Mouse (Mus musculus): Measurements from ENCODE around the gene Rgs7bp. TPM values are rescaled to one million over a fixed set of nuclear protein-coding genes. Genes with fewer than 3 reads are reported as not detected.

The Rgs7bp gene
- polyA plus RNA-seq, 1 experiment from 2014 or later: 0.45 TPM

GRCm38 (mm10) chr13:105066890-105067845 lies 12.4 kb upstream of the Rgs7bp start:
- DNase-seq: no peak
- TF ChIP-seq EP300 (IDR thresholded peaks at IDR 0.05; ENCODE audit: low read depth): no peak
- TF ChIP-seq CTCF (IDR thresholded peaks at IDR 0.05; ENCODE audit: low read depth): no peak
- no peaks in the 10 kb centered on the region for H3K27me3 ChIP-seq (ENCODE audit: insufficient read depth, low read length)
- H3K4me1 ChIP-seq (ENCODE audit: insufficient read depth): no peaks in the 10 kb centered on the region
- H3K9ac ChIP-seq (replicated peaks): no peak overlapping the region
- no peak overlapping the region for H3K27ac ChIP-seq (ENCODE audit: low read depth)
- ATAC-seq: no peak
- H3K4me3 ChIP-seq (ENCODE audit: low read depth, low read length): no peak overlapping the region
- WGBS (ENCODE audit: insufficient replicate concordance): 42% methylated on average over 7 of the region's 7 CpGs
- H3K9me3 ChIP-seq (ENCODE audit: low read length): no peaks in the 10 kb centered on the region
- no peaks in the 10 kb centered on the region for H3K36me3 ChIP-seq (replicated peaks; ENCODE audit: insufficient read depth, low read length)
- H3K4me2 ChIP-seq (ENCODE audit: low read depth, low read length): no peak overlapping the region

GRCm38 (mm10) chr13:105066119-105066518 lies 11.4 kb upstream of the Rgs7bp start:
- Histone ChIP-seq H3K36me3 (replicated peaks; ENCODE audit: insufficient read depth, low read length) (no peaks in the 10 kb centered on the region), H3K4me2 (ENCODE audit: low read depth, low read length) (no peak overlapping the region), H3K9ac (replicated peaks) (no peak overlapping the region), H3K27me3 (ENCODE audit: insufficient read depth, low read length) (no peaks in the 10 kb centered on the region), H3K4me3 (ENCODE audit: low read depth, low read length) (no peak overlapping the region), H3K27ac (ENCODE audit: low read depth) (no peak overlapping the region), H3K4me1 (ENCODE audit: insufficient read depth) (no peaks in the 10 kb centered on the region), H3K9me3 (ENCODE audit: low read length) (no peaks in the 10 kb centered on the region)
- ATAC-seq (no peak), DNase-seq (no peak)
- no peak for TF ChIP-seq EP300 (IDR thresholded peaks at IDR 0.05; ENCODE audit: low read depth)

- H3K27me3 ChIP-seq (ENCODE audit: insufficient read depth, low read length): peaks cover 41% of the 10 kb centered on the region
- peak overlapping the region; percentile 65 for H3K4me3 ChIP-seq (ENCODE audit: low read depth, low read length)
- 13% methylated on average over 5 of the region's 5 CpGs for WGBS (ENCODE audit: insufficient replicate concordance)
- no peaks in the 10 kb centered on the region for H3K36me3 ChIP-seq (replicated peaks; ENCODE audit: insufficient read depth, low read length)
- TF ChIP-seq CTCF (IDR thresholded peaks at IDR 0.05; ENCODE audit: low read depth): no peak
- TF ChIP-seq EP300 (IDR thresholded peaks at IDR 0.05; ENCODE audit: low read depth): no peak
- H3K4me1 ChIP-seq (ENCODE audit: insufficient read depth): peaks cover 7% of the 10 kb centered on the region; the same call in 1 of the 2 replicates
- H3K27ac ChIP-seq (ENCODE audit: low read depth): 0 out of 2 replicates have a peak overlapping the region, but pooled peaks have one; percentile 11
- H3K9me3 ChIP-seq (ENCODE audit: low read length): no peaks in the 10 kb centered on the region
- ATAC-seq (no peak), DNase-seq (peak; percentile 20)
- peak overlapping the region; percentile 90 for H3K4me2 ChIP-seq (ENCODE audit: low read depth, low read length)
- no peak overlapping the region for H3K9ac ChIP-seq (replicated peaks)
These were observed 644 bp upstream of the Rgs7bp start for GRCm38 (mm10) chr13:105055374-105055773.

GRCm38 (mm10) chr13:105054941-105055309 lies 195 bp upstream of the Rgs7bp start:
- Histone ChIP-seq H3K27me3 (ENCODE audit: insufficient read depth, low read length) (peaks cover 41% of the 10 kb centered on the region), H3K9me3 (ENCODE audit: low read length) (no peaks in the 10 kb centered on the region), H3K9ac (replicated peaks) (0 out of 2 replicates have a peak overlapping the region, but pooled peaks have one; percentile 30), H3K27ac (ENCODE audit: low read depth) (0 out of 2 replicates have a peak overlapping the region, but pooled peaks have one; percentile 11), H3K4me1 (ENCODE audit: insufficient read depth) (peaks cover 7% of the 10 kb centered on the region; the same call in 1 of the 2 replicates), H3K4me3 (ENCODE audit: low read depth, low read length) (peak overlapping the region; percentile 65), H3K36me3 (replicated peaks; ENCODE audit: insufficient read depth, low read length) (no peaks in the 10 kb centered on the region), H3K4me2 (ENCODE audit: low read depth, low read length) (peak overlapping the region; percentile 90)
- no peak for TF ChIP-seq EP300 (IDR thresholded peaks at IDR 0.05; ENCODE audit: low read depth)
- no peak for TF ChIP-seq CTCF (IDR thresholded peaks at IDR 0.05; ENCODE audit: low read depth)
- 2% methylated on average over 8 of the region's 8 CpGs for WGBS (ENCODE audit: insufficient replicate concordance)
- peak; percentile 29; the same call in 1 of the 2 replicates for ATAC-seq
- DNase-seq: no peak

GRCm38 (mm10) chr13:105053618-105054017 lies 1.1 kb downstream of the Rgs7bp start:
- Histone ChIP-seq H3K9ac (replicated peaks) (no peak overlapping the region), H3K4me3 (ENCODE audit: low read depth, low read length) (peak overlapping the region; percentile 65), H3K36me3 (replicated peaks; ENCODE audit: insufficient read depth, low read length) (no peaks in the 10 kb centered on the region), H3K4me1 (ENCODE audit: insufficient read depth) (peaks cover 7% of the 10 kb centered on the region; the same call in 1 of the 2 replicates), H3K4me2 (ENCODE audit: low read depth, low read length) (peak overlapping the region; percentile 90), H3K9me3 (ENCODE audit: low read length) (no peaks in the 10 kb centered on the region), H3K27me3 (ENCODE audit: insufficient read depth, low read length) (peaks cover 41% of the 10 kb centered on the region), H3K27ac (ENCODE audit: low read depth) (no peak overlapping the region)
- ATAC-seq: no peak
- no peak for DNase-seq
- WGBS (ENCODE audit: insufficient replicate concordance): 3% methylated on average over 12 of the region's 12 CpGs
- TF ChIP-seq CTCF (IDR thresholded peaks at IDR 0.05; ENCODE audit: low read depth) (no peak), EP300 (IDR thresholded peaks at IDR 0.05; ENCODE audit: low read depth) (no peak)

GRCm38 (mm10) chr13:105051432-105051831 lies 3.3 kb downstream of the Rgs7bp start:
- H3K9ac ChIP-seq (replicated peaks): no peak overlapping the region
- H3K4me3 ChIP-seq (ENCODE audit: low read depth, low read length): no peak overlapping the region
- H3K4me1 ChIP-seq (ENCODE audit: insufficient read depth): peaks cover 7% of the 10 kb centered on the region; the same call in 1 of the 2 replicates
- WGBS (ENCODE audit: insufficient replicate concordance): 27% methylated on average over 6 of the region's 6 CpGs
- H3K27me3 ChIP-seq (ENCODE audit: insufficient read depth, low read length): peaks cover 41% of the 10 kb centered on the region
- no peak overlapping the region for H3K27ac ChIP-seq (ENCODE audit: low read depth)
- ATAC-seq: no peak
- no peak overlapping the region for H3K4me2 ChIP-seq (ENCODE audit: low read depth, low read length)
- no peaks in the 10 kb centered on the region for H3K36me3 ChIP-seq (replicated peaks; ENCODE audit: insufficient read depth, low read length)
- no peak for DNase-seq
- no peaks in the 10 kb centered on the region for H3K9me3 ChIP-seq (ENCODE audit: low read length)
- TF ChIP-seq EP300 (IDR thresholded peaks at IDR 0.05; ENCODE audit: low read depth) (no peak), CTCF (IDR thresholded peaks at IDR 0.05; ENCODE audit: low read depth) (no peak)

Data from liver, postnatal 0 days (tissue).